Mouse (Mus musculus) retina, postnatal 7 days (tissue): ENCODE measurements around the gene Ntm.

Experiments
- DNase-seq: peaks from one replicate; pipeline ENCODE4 v3.0.0-alpha.2; 2012; ENCODE audit warnings: low read depth, low spot score

The Ntm gene

GRCm38 (mm10) chr9:29660059-29660613 lies 302.8 kb downstream of the Ntm start:
- DNase-seq, result no peak

- no peak for DNase-seq
Observed at GRCm38 (mm10) chr9:29657761-29658465, 305.0 kb downstream of the Ntm start.

GRCm38 (mm10) chr9:29654885-29655284 lies 308.1 kb downstream of the Ntm start:
- no peak for DNase-seq

- no peak for DNase-seq
Observed at GRCm38 (mm10) chr9:29653678-29654235, 309.2 kb downstream of the Ntm start.

- DNase-seq, result no peak
Observed at GRCm38 (mm10) chr9:29652854-29653253, 310.1 kb downstream of the Ntm start.

GRCm38 (mm10) chr9:29651856-29652255 lies 311.1 kb downstream of the Ntm start:
- no peak for DNase-seq

- no peak for DNase-seq
Observed at GRCm38 (mm10) chr9:29651226-29651625, 311.7 kb downstream of the Ntm start.

- peak; percentile 50 for DNase-seq
Observed at GRCm38 (mm10) chr9:29650679-29651078, 312.3 kb downstream of the Ntm start.

GRCm38 (mm10) chr9:29650266-29650665 lies 312.7 kb downstream of the Ntm start:
- no peak for DNase-seq

GRCm38 (mm10) chr9:29648256-29648655 lies 314.7 kb downstream of the Ntm start:
- no peak for DNase-seq

GRCm38 (mm10) chr9:29647764-29648163 lies 315.2 kb downstream of the Ntm start:
- no peak for DNase-seq

- no peak for DNase-seq
Observed at GRCm38 (mm10) chr9:29645796-29646400, 317.0 kb downstream of the Ntm start.

- peak; percentile 67 for DNase-seq
Observed at GRCm38 (mm10) chr9:29642997-29643657, 319.8 kb downstream of the Ntm start.

GRCm38 (mm10) chr9:29637335-29637734 lies 325.6 kb downstream of the Ntm start:
- peak; percentile 53 for DNase-seq

GRCm38 (mm10) chr9:29617181-29617580 lies 345.8 kb downstream of the Ntm start:
- no peak for DNase-seq

GRCm38 (mm10) chr9:29612020-29612612 lies 350.8 kb downstream of the Ntm start:
- no peak for DNase-seq

- DNase-seq, result no peak
Observed at GRCm38 (mm10) chr9:29610867-29611266, 352.1 kb downstream of the Ntm start.

GRCm38 (mm10) chr9:29597665-29598064 lies 365.3 kb downstream of the Ntm start:
- no peak for DNase-seq

- DNase-seq, result no peak
Observed at GRCm38 (mm10) chr9:29595321-29595720, 367.6 kb downstream of the Ntm start.

- no peak for DNase-seq
Observed at GRCm38 (mm10) chr9:29594537-29595294, 368.2 kb downstream of the Ntm start.

GRCm38 (mm10) chr9:29587376-29587775 lies 375.6 kb downstream of the Ntm start:
- DNase-seq, result no peak
